Mouse (Mus musculus) lung, postnatal 0 days (tissue): Measurements from ENCODE around the gene Ttc21b.

ENCODE experiments used
- CTCF ChIP-seq: IDR thresholded peaks from 2 replicates; pipeline ENCODE4 v1.5.1; 2016; ENCODE audit warnings: antibody characterized with exemption, mild to moderate bottlenecking
- EP300 ChIP-seq: IDR thresholded peaks from 2 replicates; pipeline ENCODE4 v1.6.1; 2016; ENCODE audit warnings: antibody characterized with exemption, mild to moderate bottlenecking, control low read depth

DNA sequence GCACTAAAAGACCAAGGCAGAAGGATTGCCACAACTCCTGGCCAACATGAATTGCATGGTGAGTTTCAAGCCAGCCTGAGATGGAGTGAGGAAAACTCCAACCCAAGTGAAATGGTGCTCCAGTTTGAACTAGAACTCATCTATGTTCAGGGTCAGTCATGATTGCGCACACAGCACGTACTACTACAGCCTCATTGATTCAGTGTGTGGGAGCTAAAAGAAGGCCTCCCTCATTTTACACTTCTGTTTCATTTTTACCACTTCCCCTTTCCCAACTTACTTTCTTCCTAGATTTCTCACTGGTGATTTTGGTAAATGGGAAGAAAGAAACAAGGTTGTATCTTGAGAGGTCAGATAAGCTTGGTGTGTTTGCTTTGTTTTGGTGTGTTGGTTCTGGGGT lies 114.1 kb downstream of the Ttc21b start:
- TF ChIP-seq EP300, result no peak
- no peak for TF ChIP-seq CTCF
